Mouse (Mus musculus) heart, postnatal 4 days (tissue): Measurements from ENCODE around the gene Ina. TPM values are rescaled to one million over a fixed set of nuclear protein-coding genes. Genes with fewer than 3 reads are reported as not detected.
"Not testable (repeated sequence)": the region's sequence is repeated elsewhere in the genome, so short reads cannot be mapped to it uniquely, and the experiment has no call there.

ENCODE experiments used
- DNase-seq: peaks from one replicate; pipeline ENCODE4 v3.0.0; 2021
- total RNA-seq, 2 experiments: library from RNA; stranded (reverse); gene quantifications; 2 replicates each; pipeline ENCODE4 v1.2.3; 2021

Ina gene
- total RNA-seq, 2 experiments from 2014 or later = 0.16 TPM; not detected in 1

GRCm38 (mm10) chr19:46984726-46985622, 29.5 kb upstream of the Ina start:
- DNase-seq = no peak

GRCm38 (mm10) chr19:46987646-46988045, 26.9 kb upstream of the Ina start:
- DNase-seq = no peak

GRCm38 (mm10) chr19:46988231-46989087, 26.0 kb upstream of the Ina start:
- no peak for DNase-seq

DNA sequence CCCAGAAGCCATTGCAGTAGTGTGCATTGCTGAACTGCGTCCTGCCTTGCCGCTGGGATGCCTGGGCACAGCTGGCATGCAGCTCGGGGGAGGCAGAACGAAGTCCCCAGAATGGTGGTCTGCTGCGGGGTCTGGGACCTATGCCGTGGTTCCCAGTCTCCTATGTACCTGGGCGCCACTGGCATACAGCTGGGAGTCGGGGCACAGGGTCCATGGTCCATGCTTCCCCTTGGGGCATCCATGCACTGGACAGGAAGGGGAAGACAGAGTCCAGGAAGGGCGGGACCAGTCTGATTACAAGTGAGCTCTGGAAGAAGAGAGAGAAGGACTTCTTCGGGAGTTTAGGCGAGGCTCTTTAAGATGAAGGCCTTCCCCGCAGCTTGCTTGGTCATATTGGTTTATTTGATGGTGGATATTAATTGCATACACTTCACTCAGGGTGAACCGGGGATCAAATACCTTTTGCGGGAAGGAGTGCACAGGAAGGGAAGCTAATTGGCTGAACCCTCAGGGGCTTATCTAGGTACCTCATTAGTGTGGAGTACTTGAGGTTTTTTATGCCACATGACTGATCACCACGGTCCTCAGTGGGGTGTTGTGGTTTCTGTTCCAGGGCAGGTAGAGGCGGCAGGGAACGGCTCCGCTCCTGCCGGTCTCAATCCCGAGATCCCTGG, 24.9 kb upstream of the Ina start:
- DNase-seq = no peak

- no peak for DNase-seq
These were observed 24.4 kb upstream of the Ina start for GRCm38 (mm10) chr19:46990153-46990518.

DNA sequence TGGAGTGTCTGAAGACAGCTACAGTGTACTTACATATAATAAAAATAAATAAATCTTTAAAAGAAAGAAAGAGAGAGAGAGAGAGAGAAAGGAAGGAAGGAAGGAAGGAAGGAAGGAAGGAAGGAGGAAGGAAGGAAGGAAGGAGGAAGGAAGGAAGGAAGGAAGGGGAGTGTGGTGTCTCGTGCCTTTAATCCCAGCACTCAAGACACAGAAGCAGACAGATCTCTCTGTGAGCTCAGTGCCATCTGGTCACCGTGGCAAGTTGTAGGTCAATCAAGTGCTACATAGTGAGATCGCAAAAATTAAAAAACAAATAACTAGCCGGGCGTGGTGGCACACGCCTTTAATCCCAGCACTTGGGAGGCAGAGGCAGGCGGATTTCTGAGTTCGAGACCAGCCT, 23.9 kb upstream of the Ina start:
- not testable (repeated sequence) for DNase-seq

GRCm38 (mm10) chr19:46991145-46991544, 23.4 kb upstream of the Ina start:
- DNase-seq = peak; percentile 93

DNA sequence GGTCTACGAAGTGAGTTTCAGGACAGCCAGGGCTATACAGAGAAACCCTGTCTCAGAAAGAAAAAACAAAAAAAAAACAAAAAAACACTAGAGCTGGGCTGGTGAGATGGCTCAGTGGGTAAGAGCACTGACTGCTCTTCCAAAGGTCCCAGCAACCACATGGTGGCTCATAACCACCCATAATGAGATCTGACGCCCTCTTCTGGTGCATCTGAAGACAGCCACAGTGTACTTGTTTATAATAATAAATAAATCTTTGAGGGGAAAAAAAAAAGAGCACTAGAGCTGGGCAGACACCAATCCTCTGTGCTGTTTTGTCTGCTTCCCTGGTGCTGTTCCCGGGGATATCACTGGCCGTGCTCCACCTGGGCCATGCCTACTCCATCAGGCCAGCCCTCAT, 22.2 kb upstream of the Ina start:
- not testable (repeated sequence) for DNase-seq

DNA sequence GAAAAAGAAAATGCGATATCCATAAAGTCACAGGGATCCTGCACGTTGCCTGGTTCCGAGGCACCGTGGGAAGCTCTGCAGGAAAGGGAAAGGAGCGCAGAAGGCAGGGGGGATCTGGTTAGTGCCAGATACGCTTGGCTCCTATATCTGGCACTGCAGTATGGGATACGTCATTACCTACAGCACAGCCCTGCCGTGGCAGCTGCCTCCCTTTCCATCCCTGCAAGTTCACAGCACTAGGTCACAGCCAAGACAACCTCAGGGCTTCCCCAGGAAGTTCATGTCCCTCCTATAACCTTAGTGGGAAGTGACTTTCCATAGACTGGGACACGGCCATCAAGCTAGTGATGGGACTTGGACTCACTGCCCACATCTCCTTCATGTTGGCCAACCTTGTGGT, 18.4 kb upstream of the Ina start:
- DNase-seq = no peak

DNA sequence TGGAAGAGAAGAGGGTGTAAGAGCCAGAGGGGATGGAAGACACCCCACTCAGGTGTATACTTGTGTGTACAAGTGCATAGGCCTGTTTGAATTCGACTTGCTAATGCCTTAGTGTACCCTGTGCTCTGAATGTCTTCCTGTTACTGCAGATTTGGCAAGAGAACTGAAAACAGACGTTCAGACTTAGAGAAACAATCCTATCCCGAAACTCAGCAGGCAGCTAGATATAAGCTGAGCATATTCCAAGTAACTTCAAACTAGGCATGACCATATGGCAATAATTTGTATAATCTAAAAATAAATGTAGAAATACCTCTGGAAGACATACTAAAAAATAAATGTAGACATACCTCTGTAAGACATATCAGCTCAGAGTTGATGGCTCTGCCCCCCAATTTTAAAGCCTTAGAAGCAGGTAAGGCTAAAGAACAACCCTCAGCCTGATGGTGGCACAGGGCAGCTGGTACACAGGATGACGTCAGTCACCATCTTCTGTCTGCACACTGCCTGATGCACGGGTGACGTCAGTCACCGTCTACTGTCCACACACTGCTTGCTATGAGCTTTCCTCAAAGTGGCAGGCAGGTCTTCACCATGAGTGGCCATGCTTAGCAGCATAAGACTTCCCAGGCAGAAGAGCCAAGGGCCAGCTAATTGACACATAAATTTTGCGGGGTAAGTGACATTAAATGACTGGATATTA, 16.2 kb upstream of the Ina start:
- DNase-seq = no peak

DNA sequence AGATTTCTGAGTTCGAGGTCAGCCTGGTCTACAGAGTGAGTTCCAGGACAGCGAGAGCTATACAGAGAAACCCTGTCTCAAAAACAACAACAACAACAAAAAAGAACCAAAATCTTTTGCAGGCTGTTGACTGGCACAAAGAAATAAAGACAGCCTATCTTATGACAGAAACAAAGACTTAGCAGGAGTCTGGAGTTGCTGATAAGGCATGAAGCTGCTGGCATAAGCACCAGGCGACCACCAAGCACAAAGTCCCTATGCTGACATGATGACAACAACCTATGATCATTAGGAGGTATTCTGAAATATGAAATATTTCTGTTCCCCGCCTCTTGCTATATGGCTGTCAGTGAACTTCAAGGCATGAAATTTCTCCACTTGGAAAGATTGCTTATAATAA, 15.5 kb upstream of the Ina start:
- no peak for DNase-seq

DNA sequence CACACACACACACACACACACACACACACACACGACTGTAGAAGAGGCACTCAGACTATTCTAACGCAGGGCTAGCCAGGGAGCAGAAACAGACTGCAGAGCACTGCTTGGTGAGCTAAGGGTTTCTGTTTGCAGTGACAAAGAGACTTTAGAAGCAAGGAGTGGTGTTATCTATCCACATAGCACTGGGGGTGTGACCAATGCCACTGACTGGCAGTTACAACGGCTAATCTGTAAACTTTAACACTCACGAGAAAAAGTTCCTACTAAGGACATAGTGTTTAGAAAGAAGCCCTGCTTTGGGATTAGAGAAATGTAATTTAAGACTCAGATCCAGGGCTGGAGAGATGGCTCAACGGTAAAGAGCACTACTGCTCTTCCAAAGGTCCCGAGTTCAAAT, 14.7 kb upstream of the Ina start:
- DNase-seq = no peak

- not testable (repeated sequence) for DNase-seq
These were observed 14.1 kb upstream of the Ina start for GRCm38 (mm10) chr19:47000357-47000756.

DNA sequence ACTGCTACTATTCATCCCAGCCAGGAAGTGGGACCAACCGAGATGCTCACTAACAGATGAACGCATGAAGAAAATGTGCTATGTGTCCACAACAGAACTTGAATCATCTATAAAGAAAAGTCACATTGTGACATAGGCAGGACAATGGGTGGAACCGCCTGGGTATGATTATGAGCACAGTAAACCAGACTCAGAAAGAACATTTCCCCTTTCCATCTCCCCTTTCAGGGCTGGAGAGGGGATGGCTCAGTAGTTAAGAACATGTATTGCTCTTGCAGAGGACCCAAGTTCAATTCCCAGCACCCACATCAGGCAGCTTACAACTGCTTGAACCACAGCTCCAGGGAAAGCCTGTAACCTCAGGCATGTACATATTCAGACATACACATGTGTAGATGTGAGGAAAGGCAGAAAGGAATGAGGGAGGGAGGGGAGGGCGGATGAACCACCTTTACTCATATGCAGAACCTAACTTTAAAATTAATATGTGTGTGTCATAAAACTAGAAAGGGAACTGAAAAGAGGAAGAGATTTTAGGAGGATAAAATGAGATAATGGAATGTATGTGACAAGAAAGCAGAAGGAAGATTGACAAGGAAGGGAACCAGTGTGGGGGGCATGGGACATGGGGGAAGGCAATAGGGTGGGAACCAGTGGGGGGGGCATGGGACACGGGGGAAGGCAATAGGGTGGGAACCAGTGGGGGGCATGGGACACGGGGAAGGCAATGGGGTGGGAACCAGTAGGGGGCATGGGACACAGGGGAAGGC, 10.6 kb upstream of the Ina start:
- no peak for DNase-seq

DNA sequence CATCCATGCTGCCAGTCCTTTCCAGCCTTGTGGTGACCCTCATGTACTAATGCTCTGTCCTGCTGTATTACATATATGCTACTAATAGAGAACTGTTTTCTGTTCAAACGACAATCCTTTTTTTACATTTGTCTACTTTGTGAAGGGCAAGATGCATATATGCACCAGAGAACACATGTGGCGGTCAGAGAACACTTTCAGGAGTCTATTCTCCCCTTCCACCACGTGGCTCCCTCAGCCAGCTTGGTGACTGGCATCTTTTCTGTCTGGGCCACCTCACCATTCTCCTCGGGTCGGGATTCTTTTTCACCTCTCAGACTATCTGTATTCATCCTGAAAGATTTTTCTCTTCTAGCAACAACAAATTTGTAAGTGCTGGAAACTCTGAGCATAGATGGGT, 8.6 kb upstream of the Ina start:
- no peak for DNase-seq

GRCm38 (mm10) chr19:47006321-47006720, 8.2 kb upstream of the Ina start:
- DNase-seq = peak; percentile 83

DNA sequence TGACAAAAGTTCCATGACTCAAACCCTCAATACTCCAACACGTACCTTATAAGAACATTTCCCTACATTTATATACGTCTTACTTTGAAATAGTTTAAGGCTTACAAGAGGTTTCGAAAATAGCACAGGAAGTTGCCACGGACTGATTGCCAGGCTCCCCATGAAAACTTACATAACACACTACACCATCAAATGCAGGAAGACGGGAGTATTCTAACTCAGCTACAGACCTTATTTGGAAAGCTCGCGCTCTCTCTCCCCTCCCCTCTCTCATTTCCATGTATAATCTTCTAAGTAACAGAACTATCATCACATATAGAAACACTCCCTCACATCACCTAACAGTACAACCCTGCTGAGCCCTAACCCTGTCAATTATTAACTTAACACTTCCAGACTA, 5.1 kb upstream of the Ina start:
- no peak for DNase-seq

GRCm38 (mm10) chr19:47009943-47010342, 4.6 kb upstream of the Ina start:
- DNase-seq = no peak

DNA sequence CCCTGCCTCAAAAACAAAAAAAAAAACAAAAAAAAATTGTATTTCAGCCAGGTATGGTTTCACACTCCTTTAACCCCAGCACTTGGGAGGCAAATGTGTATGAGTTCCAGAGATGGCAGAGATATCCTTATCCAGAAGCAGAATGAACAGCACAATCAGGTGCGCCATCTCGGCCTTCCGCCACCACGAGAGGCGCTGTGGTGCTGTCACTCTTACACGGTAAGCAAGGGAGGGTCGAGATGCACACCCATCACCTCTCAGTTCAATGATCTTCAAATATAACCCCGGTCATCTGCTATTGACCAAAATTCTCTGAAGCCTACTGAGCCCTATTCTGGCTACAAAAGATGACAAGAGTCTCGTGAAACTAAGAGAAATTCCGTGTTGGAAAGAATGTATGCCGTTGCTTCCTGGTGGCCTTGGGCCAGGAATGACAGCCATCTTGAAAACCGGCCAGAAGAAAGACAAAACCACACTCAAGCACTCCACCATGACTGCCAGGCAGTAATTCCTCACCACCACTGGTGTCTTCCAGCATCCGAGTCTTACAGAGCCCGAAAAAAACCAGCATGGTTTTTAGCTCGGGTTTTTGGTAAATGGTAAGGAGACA, 1.9 kb upstream of the Ina start:
- no peak for DNase-seq

GRCm38 (mm10) chr19:47013340-47014158, 949 bp upstream of the Ina start:
- no peak for DNase-seq

GRCm38 (mm10) chr19:47014159-47014446, 395 bp upstream of the Ina start:
- no peak for DNase-seq
